Mouse (Mus musculus) small intestine, adult 2 months (tissue): ENCODE results near the gene Garnl3.

Source experiments
- CTCF ChIP-seq: fragments of 200-500 bp; IDR thresholded peaks from 2 replicates; pipeline ENCODE4 v1.5.1; 2012; ENCODE audit warnings: low read depth, mild to moderate bottlenecking, control low read depth, inconsistent platforms, low read length, moderate library complexity, mixed read lengths; ENCODE audit not compliant: insufficient replicate concordance, insufficient read length; ENCODE audit errors: extremely low read depth
- POLR2A ChIP-seq: fragments of 200-500 bp; IDR thresholded peaks from 2 replicates; pipeline ENCODE4 v1.6.1; 2012; ENCODE audit warnings: low read depth, mild to moderate bottlenecking, control low read depth, inconsistent platforms, low read length, moderate library complexity

DNA sequence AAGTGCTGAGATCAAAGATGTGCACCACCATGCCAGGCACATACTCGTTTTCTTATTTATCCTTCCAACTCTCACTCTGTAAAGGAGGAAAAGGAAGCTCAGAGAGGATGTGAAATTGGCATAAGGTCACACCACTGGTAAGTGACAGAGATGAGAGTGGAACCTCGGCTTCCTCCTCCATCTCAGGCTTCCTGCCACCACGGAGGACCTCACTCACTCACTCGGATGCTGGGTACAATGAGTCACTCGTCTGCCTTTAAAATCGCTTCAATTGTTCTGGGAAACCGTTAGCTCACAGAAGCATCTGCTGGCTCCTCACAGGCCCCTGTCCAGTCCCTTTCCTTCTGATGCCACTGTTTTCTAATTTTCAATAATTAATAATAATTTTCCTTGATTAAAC is 45.1 kb upstream of the Garnl3 start:
- TF ChIP-seq POLR2A: no peak
- no peak for TF ChIP-seq CTCF
